Mouse (Mus musculus) adrenal gland, adult 2 months (tissue): ENCODE measurements around the gene Slc35c2. TPM values are rescaled to one million over a fixed set of nuclear protein-coding genes. Genes with fewer than 3 reads are reported as not detected.

Experiments used
- DNase-seq: peaks from one replicate; pipeline ENCODE4 v3.0.0; 2021
- polyA plus RNA-seq: library from polyadenylated mRNA; depleted of rRNA; stranded (reverse); fragments of >200 nt; gene quantifications from 2 replicates; pipeline ENCODE4 v1.2.3, GENCODE M21; 2012; rRNA removed
- total RNA-seq, 2 experiments: library from RNA; stranded (reverse); gene quantifications; 2 replicates each; pipeline ENCODE4 v1.2.3; 2021

The Slc35c2 gene
- total and polyA plus RNA-seq, 3 experiments, result 51.0 to 87.4 (median 56.6) TPM

GRCm38 (mm10) chr2:165239533-165240144, 48.0 kb downstream of the Slc35c2 start:
- DNase-seq, result no peak

GRCm38 (mm10) chr2:165238416-165239145, 49.1 kb downstream of the Slc35c2 start:
- peak; percentile 30 for DNase-seq

- DNase-seq, result peak; percentile 76
These were observed 52.9 kb downstream of the Slc35c2 start, which contains the start of gene Cdh22 for GRCm38 (mm10) chr2:165234613-165235291. Gene Cdh22, minus strand, starts transcription at chr2:165234853.

- DNase-seq, result no peak
These were observed 53.4 kb downstream of the Slc35c2 start for GRCm38 (mm10) chr2:165234291-165234612.

- peak; percentile 69 for DNase-seq
These were observed 54.0 kb downstream of the Slc35c2 start for GRCm38 (mm10) chr2:165233491-165234290.

GRCm38 (mm10) chr2:165229050-165229449, 58.6 kb downstream of the Slc35c2 start:
- DNase-seq, result no peak

Other genes starting within 250 kb of the Slc35c2 start
- 1 to 10 TPM; 2.4 to 2.9 TPM for gene Cd40, start 232.2 kb downstream of the Slc35c2 start, total RNA-seq
- gene Cd40, start 232.2 kb downstream of the Slc35c2 start, polyA plus RNA-seq, result 3.2 and 5.3 TPM in 2 replicates
- not detected for gene 1700025C18Rik, start 197.1 kb downstream of the Slc35c2 start, total RNA-seq
- not detected in 2 replicates for gene 1700025C18Rik, start 197.1 kb downstream of the Slc35c2 start, polyA plus RNA-seq
- gene Cdh22, start 53.0 kb downstream of the Slc35c2 start, total RNA-seq, result 1 to 10 TPM in 1 of 2 experiments, under 1 TPM in 1; 0.89 to 1.8 TPM
- 1.5 and 6.1 TPM in 2 replicates for gene Cdh22, start 53.0 kb downstream of the Slc35c2 start, polyA plus RNA-seq
- 10 to 100 TPM; 19.8 to 31.4 TPM for gene Elmo2, start 38.6 kb upstream of the Slc35c2 start, total RNA-seq
- 52.0 and 58.8 TPM in 2 replicates for gene Elmo2, start 38.6 kb upstream of the Slc35c2 start, polyA plus RNA-seq
- gene Zfp663, start 80.9 kb upstream of the Slc35c2 start, total RNA-seq, result not detected
- gene Zfp663, start 80.9 kb upstream of the Slc35c2 start, polyA plus RNA-seq, result not detected in 2 replicates
- gene Zfp334, start 100.4 kb upstream of the Slc35c2 start, total RNA-seq, result 1 to 10 TPM; 4.3 to 5.0 TPM
- gene Zfp334, start 100.4 kb upstream of the Slc35c2 start, polyA plus RNA-seq, result 1.1 and 1.3 TPM in 2 replicates
- gene Ocstamp, start 112.5 kb upstream of the Slc35c2 start, total RNA-seq, result under 1 TPM; 0.12 to 0.38 TPM
- gene Ocstamp, start 112.5 kb upstream of the Slc35c2 start, polyA plus RNA-seq, result 0.55 and 0.64 TPM in 2 replicates
- 1 to 10 TPM in 1 of 2 experiments, under 1 TPM in 1; 0.97 to 2.3 TPM for gene Slc13a3, start 185.4 kb upstream of the Slc35c2 start, total RNA-seq
- gene Slc13a3, start 185.4 kb upstream of the Slc35c2 start, polyA plus RNA-seq, result 2.4 and 2.8 TPM in 2 replicates
- 10 to 100 TPM; 10.4 to 12.7 TPM for gene Trp53rka, start 205.5 kb upstream of the Slc35c2 start, total RNA-seq
- 20.3 and 20.8 TPM in 2 replicates for gene Trp53rka, start 205.5 kb upstream of the Slc35c2 start, polyA plus RNA-seq
- 1 to 10 TPM in 1 of 2 experiments, under 1 TPM in 1; 0.35 to 1.2 TPM for gene Slc2a10, start 215.9 kb upstream of the Slc35c2 start, total RNA-seq
- 1.5 and 1.8 TPM in 2 replicates for gene Slc2a10, start 215.9 kb upstream of the Slc35c2 start, polyA plus RNA-seq